Mouse (Mus musculus) intestine, embryonic 15.5 days (tissue): ENCODE results near the gene Dapk1. TPM values are rescaled to one million over a fixed set of nuclear protein-coding genes. Genes with fewer than 3 reads are reported as not detected.

Experiments used
- polyA plus RNA-seq: library from polyadenylated mRNA; unstranded; fragments of >200 nt; fragmentation: Nextera tagmentation; extraction: Ambion mirVana; gene quantifications from 2 replicates; pipeline ENCODE4 v1.2.1, GENCODE M21; 2015

Dapk1 gene
- polyA plus RNA-seq, 1 experiment from 2014 or later: 11.8 TPM

Other genes with a start within 250 kb of the Dapk1 start
- not detected in 2 replicates for gene BC051665, start 184.4 kb downstream of the Dapk1 start, polyA plus RNA-seq
- gene Ctsll3, start 200.9 kb downstream of the Dapk1 start, polyA plus RNA-seq: not detected in 2 replicates